Mouse (Mus musculus) bone marrow, adult 2 months (tissue): ENCODE data around the gene Tk1. TPM values are rescaled to one million over a fixed set of nuclear protein-coding genes. Genes with fewer than 3 reads are reported as not detected.
A peak's percentile ranks its signal among the peaks of the same experiment; 100 is the strongest.

ENCODE experiments used
- H3K27ac ChIP-seq: fragments of 200-500 bp; 2 replicates; pipeline ENCODE4 v1.5.1; 2012; ENCODE audit warnings: low read depth, mild to moderate bottlenecking, control low read depth, inconsistent platforms, low read length; ENCODE audit not compliant: control insufficient read depth, poor library complexity, insufficient read depth
- H3K4me1 ChIP-seq: fragments of 200-500 bp; 2 replicates; pipeline ENCODE4 v1.6.1; 2011; ENCODE audit warnings: low read length; ENCODE audit not compliant: control insufficient read depth, insufficient read depth
- H3K4me3 ChIP-seq: fragments of 200-500 bp; replicated peaks from 2 replicates; pipeline ENCODE3; 2011; ENCODE audit warnings: mild to moderate bottlenecking, low read depth, low read length, control low read depth; ENCODE audit not compliant: control insufficient read depth
- CTCF ChIP-seq: fragments of 200-500 bp; IDR thresholded peaks from 2 replicates; pipeline ENCODE4 v1.5.1; 2011; ENCODE audit warnings: low read length, control low read depth; ENCODE audit not compliant: control insufficient read depth, insufficient read depth
- POLR2A ChIP-seq: fragments of 200-500 bp; IDR thresholded peaks from 2 replicates; pipeline ENCODE4 v1.6.1; 2011; ENCODE audit warnings: low read depth, mild to moderate bottlenecking, control low read depth, low read length, borderline replicate concordance; ENCODE audit not compliant: control insufficient read depth
- WGBS: fragments of 180-500 bp; shearing (Covaris S2); methylation state at CpG from one replicate; pipeline ENCODE4 v1.1.7; 2018; 5-methylcytosine and 5-hydroxymethylcytosine counted together
- polyA plus RNA-seq: library from polyadenylated mRNA; stranded (reverse); fragments of >200 nt; gene quantifications from 2 replicates; pipeline ENCODE4 v1.2.4, GENCODE M21; 2011; ENCODE audit warnings: low replicate concordance; ENCODE audit not compliant: missing spikeins, insufficient read depth, insufficient read length

Tk1 gene
- polyA plus RNA-seq, 1 experiment, result 156 TPM

- 34% methylated on average over 5 of the region's 5 CpGs for WGBS
- Histone ChIP-seq H3K27ac (no peak overlapping the region), H3K4me3 (no peak overlapping the region), H3K4me1 (peaks cover 11% of the 10 kb centered on the region)
- no peak for TF ChIP-seq CTCF
- no peak for TF ChIP-seq POLR2A
Observed at GRCm38 (mm10) chr11:117813867-117814266, 12.0 kb downstream of the Tk1 start.

- H3K4me1 ChIP-seq, result peaks cover 12% of the 10 kb centered on the region
- H3K4me3 ChIP-seq, result peak overlapping the region; percentile 74
- WGBS, result under 1% methylated on average over 21 of the region's 21 CpGs
- H3K27ac ChIP-seq, result peak overlapping the region; percentile 86
- peak; percentile 37; the same call in 1 of the 2 replicates for TF ChIP-seq POLR2A
- TF ChIP-seq CTCF, result peak; percentile 39; the same call in 1 of the 2 replicates
Observed at GRCm38 (mm10) chr11:117810401-117811046, 15.4 kb downstream of the Tk1 start.

- WGBS, result under 1% methylated on average over 75 of the region's 75 CpGs
- Histone ChIP-seq H3K27ac (peak within 1 kb of the TSS; percentile 86), H3K4me1 (peaks cover 12% of the 10 kb centered on the region), H3K4me3 (peak within 1 kb of the TSS; percentile 74)
- peak; percentile 76; the same call in 1 of the 2 replicates for TF ChIP-seq POLR2A
- no peak for TF ChIP-seq CTCF
Observed at GRCm38 (mm10) chr11:117809407-117810311, 16.2 kb downstream of the Tk1 start, which contains the start of the genes Gm20708 and Syngr2. Gene Gm20708 (plus strand): TSS chr11:117809668. Gene Syngr2 (plus strand): TSS chr11:117809668.

GRCm38 (mm10) chr11:117806781-117807180 is 19.1 kb downstream of the Tk1 start:
- TF ChIP-seq POLR2A, result no peak
- no peak for TF ChIP-seq CTCF
- 94% methylated on average over 6 of the region's 6 CpGs for WGBS
- no peak overlapping the region for H3K27ac ChIP-seq
- H3K4me1 ChIP-seq, result peaks cover 6% of the 10 kb centered on the region
- no peak overlapping the region for H3K4me3 ChIP-seq

- Histone ChIP-seq H3K27ac (no peak overlapping the region), H3K4me3 (no peak overlapping the region), H3K4me1 (peaks cover 5% of the 10 kb centered on the region; the same call in 1 of the 2 replicates)
- TF ChIP-seq CTCF, result no peak
- no peak for TF ChIP-seq POLR2A
- WGBS, result 82% methylated on average over 3 of the region's 3 CpGs
Observed at GRCm38 (mm10) chr11:117803166-117803688, 22.7 kb downstream of the Tk1 start.

- Histone ChIP-seq H3K4me3 (no peak overlapping the region), H3K4me1 (peaks cover 9% of the 10 kb centered on the region), H3K27ac (no peak overlapping the region)
- 90% methylated on average over 7 of the region's 7 CpGs for WGBS
- no peak for TF ChIP-seq POLR2A
- TF ChIP-seq CTCF, result no peak
Observed at GRCm38 (mm10) chr11:117801650-117802049, 24.2 kb downstream of the Tk1 start.

- H3K27ac ChIP-seq, result no peak overlapping the region
- 90% methylated on average over 7 of the region's 7 CpGs for WGBS
- peaks cover 9% of the 10 kb centered on the region for H3K4me1 ChIP-seq
Observed at GRCm38 (mm10) chr11:117800038-117800437, 25.9 kb downstream of the Tk1 start.

GRCm38 (mm10) chr11:117799174-117799573 is 26.7 kb downstream of the Tk1 start:
- Histone ChIP-seq H3K4me3 (peak overlapping the region; percentile 49), H3K4me1 (peaks cover 9% of the 10 kb centered on the region), H3K27ac (peak overlapping the region; percentile 61)
- WGBS, result 16% methylated on average over 5 of the region's 5 CpGs
- TF ChIP-seq CTCF, result no peak
- TF ChIP-seq POLR2A, result no peak

More at GRCm38 (mm10) chr11:117800038-117800437, 25.9 kb downstream of the Tk1 start:
- TF ChIP-seq CTCF (no peak), POLR2A (no peak)
- H3K4me3 ChIP-seq, result no peak overlapping the region
